Comparison of ENCODE assay signal across 9 mouse cellular contexts in the genomic region with DNA sequence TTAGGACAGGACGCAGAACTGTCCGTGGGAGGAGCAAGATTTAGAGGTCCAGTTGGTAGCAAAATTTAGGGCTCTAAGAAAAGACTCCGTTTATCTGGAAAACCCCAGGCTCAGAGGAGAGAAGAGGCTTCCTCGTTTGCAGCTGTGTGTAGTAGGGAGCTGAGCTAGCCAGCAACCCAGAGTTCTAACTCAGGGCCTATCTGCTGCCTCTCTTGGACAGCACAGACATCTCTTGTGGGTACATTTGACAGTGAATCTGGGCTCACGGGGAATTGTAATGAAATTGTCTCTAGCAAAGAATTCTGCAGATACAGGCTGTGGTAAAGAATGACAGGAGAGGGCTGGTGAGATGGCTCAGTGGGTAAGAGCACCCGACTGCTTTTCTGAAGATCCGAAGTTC. TPM values are rescaled to one million over a fixed set of nuclear protein-coding genes. Genes with fewer than 3 reads are reported as not detected.
DNase-seq lines count a peak whose midpoint lies in the region; ATAC-seq lines count a peak whose summit lies in the region.
"Had no signal": no experiment of that assay in that cellular context is flagged by ENCODE, and none has a peak within 500 bp of the region (broad histone marks: within the 10 kb centered on the region; RNA-seq: fewer than 3 reads in every experiment).

No protein-coding gene starts in this region.

- ATAC-seq in kidney, embryonic 14.5 days (ENCODE audit: low FRiP score, low TSS enrichment): no peak; the same call in 1 of the 2 replicates
- no peak for ATAC-seq in hindbrain, embryonic 16.5 days
- no peak; the same call in 1 of the 2 replicates for ATAC-seq in midbrain, embryonic 16.5 days

- H3K4me2 ChIP-seq in kidney, embryonic 14.5 days (replicated peaks; ENCODE audit: low read depth, low read length): peak overlapping the region; percentile 89
- H3K4me2 ChIP-seq in hindbrain, embryonic 16.5 days (ENCODE audit: low read length): peak overlapping the region; percentile 83
- peak overlapping the region; percentile 87 for H3K4me2 ChIP-seq in midbrain, embryonic 16.5 days (ENCODE audit: low read length)

- intact Hi-C loops in left cerebral cortex, postnatal 10 days (cut with DNase I): no loop called here

- H3K4me1 ChIP-seq in kidney, embryonic 14.5 days (ENCODE audit: control insufficient read depth, insufficient read depth, low read length): 0 out of 2 replicates have a peak, but pooled peaks cover 6% of the 10 kb centered on the region
- H3K4me1 ChIP-seq in embryonic facial prominence, embryonic 10.5 days: peaks cover 30% of the 10 kb centered on the region
- peaks cover 12% of the 10 kb centered on the region for H3K4me1 ChIP-seq in hindbrain, embryonic 16.5 days (ENCODE audit: control insufficient read depth, insufficient read depth, low read depth, low read length)
- peaks cover 10% of the 10 kb centered on the region; the same call in 1 of the 2 replicates for H3K4me1 ChIP-seq in midbrain, embryonic 16.5 days (ENCODE audit: control insufficient read depth, insufficient read depth, low read length)

- no peak overlapping the region for H3K27ac ChIP-seq in kidney, embryonic 14.5 days (ENCODE audit: low read depth, low read length)
- peak overlapping the region; percentile 78 for H3K27ac ChIP-seq in embryonic facial prominence, embryonic 10.5 days (replicated peaks)
- no peak overlapping the region for H3K27ac ChIP-seq in hindbrain, embryonic 16.5 days (ENCODE audit: low read depth, low read length)
- no peak overlapping the region for H3K27ac ChIP-seq in midbrain, embryonic 16.5 days (ENCODE audit: low read length)

- 26% methylated on average over 7 of the region's 7 CpGs for WGBS in kidney, embryonic 14.5 days
- WGBS in embryonic facial prominence, embryonic 10.5 days: 26% methylated on average over 7 of the region's 7 CpGs
- WGBS in hindbrain, embryonic 16.5 days: 33% methylated on average over 7 of the region's 7 CpGs
- WGBS in midbrain, embryonic 16.5 days: 18% methylated on average over 7 of the region's 7 CpGs

- H3K9ac ChIP-seq in kidney, embryonic 14.5 days (ENCODE audit: low read depth, low read length): peak overlapping the region; percentile 62; the same call in 1 of the 2 replicates
- peak overlapping the region; percentile 73 for H3K9ac ChIP-seq in hindbrain, embryonic 16.5 days (ENCODE audit: low read depth, low read length)
- H3K9ac ChIP-seq in midbrain, embryonic 16.5 days (ENCODE audit: low read depth, low read length): peak overlapping the region; percentile 72

- no peak for DNase-seq in kidney, postnatal 14 days
- DNase-seq in embryonic facial prominence, embryonic 10.5 days (ENCODE audit: low spot score): no peak
- no peak for DNase-seq in left cerebral cortex, postnatal 10 days (ENCODE audit: extremely low spot score in 1 of 2, low spot score in 2 of 2)
- DNase-seq in natural killer cell, adult 2 months (ENCODE audit: low spot score in 2 of 2): no peak
- no peak for DNase-seq in adrenal gland, adult 18-20 months (ENCODE audit: low spot score in 2 of 2)

- no peaks in the 10 kb centered on the region for H3K36me3 ChIP-seq in kidney, embryonic 14.5 days (ENCODE audit: control insufficient read depth, insufficient read depth, low read length)
- no peaks in the 10 kb centered on the region for H3K36me3 ChIP-seq in embryonic facial prominence, embryonic 10.5 days (replicated peaks)
- no peaks in the 10 kb centered on the region for H3K36me3 ChIP-seq in hindbrain, embryonic 16.5 days (ENCODE audit: control insufficient read depth, insufficient read depth, low read length)
- H3K36me3 ChIP-seq in midbrain, embryonic 16.5 days (ENCODE audit: control insufficient read depth, insufficient read depth, low read length): no peaks in the 10 kb centered on the region

- peaks cover 3% of the 10 kb centered on the region; the same call in 1 of the 2 replicates for H3K27me3 ChIP-seq in kidney, embryonic 14.5 days (ENCODE audit: control insufficient read depth, insufficient read depth, low read length)
- peaks cover 40% of the 10 kb centered on the region for H3K27me3 ChIP-seq in embryonic facial prominence, embryonic 10.5 days (replicated peaks; ENCODE audit: low read depth, poor library complexity, severe bottlenecking)
- H3K27me3 ChIP-seq in hindbrain, embryonic 16.5 days (replicated peaks; ENCODE audit: control insufficient read depth, insufficient read depth, low read length): 0 out of 2 replicates have a peak, but pooled peaks cover 2% of the 10 kb centered on the region
- H3K27me3 ChIP-seq in midbrain, embryonic 16.5 days (ENCODE audit: control insufficient read depth, insufficient read depth, low read depth, low read length): peaks cover 6% of the 10 kb centered on the region; the same call in 1 of the 2 replicates
- H3K27me3 ChIP-seq: Patski had no signal

- no peaks in the 10 kb centered on the region for H3K9me3 ChIP-seq in kidney, embryonic 14.5 days (ENCODE audit: control insufficient read depth, low read length)
- no peaks in the 10 kb centered on the region for H3K9me3 ChIP-seq in embryonic facial prominence, embryonic 10.5 days
- no peaks in the 10 kb centered on the region for H3K9me3 ChIP-seq in hindbrain, embryonic 16.5 days (ENCODE audit: control insufficient read depth, low read length)
- H3K9me3 ChIP-seq in midbrain, embryonic 16.5 days (replicated peaks; ENCODE audit: control insufficient read depth, low read length, poor library complexity, severe bottlenecking): no peaks in the 10 kb centered on the region

- peak overlapping the region; percentile 65 for H3K4me3 ChIP-seq in kidney, embryonic 14.5 days (ENCODE audit: low read length)
- peak overlapping the region; percentile 83 for H3K4me3 ChIP-seq in embryonic facial prominence, embryonic 10.5 days
- peak overlapping the region; percentile 72 for H3K4me3 ChIP-seq in hindbrain, embryonic 16.5 days (ENCODE audit: low read length)
- H3K4me3 ChIP-seq in midbrain, embryonic 16.5 days (ENCODE audit: low read depth, low read length): peak overlapping the region; percentile 65

RNA-seq across cellular contexts. Expression of a gene that starts 0.6 kb away (rescaled TPM):
- 7.6 and 10.5 TPM in 2 replicates for polyA plus RNA-seq in kidney, embryonic 14.5 days (2014; fragmentation: Nextera tagmentation; extraction: Ambion mirVana)
- 13.1 and 15.1 TPM in 2 replicates for polyA plus RNA-seq in embryonic facial prominence, embryonic 10.5 days (2016; fragmentation: Nextera tagmentation; extraction: Ambion mirVana)
- polyA plus RNA-seq in hindbrain, embryonic 16.5 days (2015; fragmentation: Nextera tagmentation; extraction: Ambion mirVana): 33.5 and 34.0 TPM in 2 replicates
- 29.3 and 36.3 TPM in 2 replicates for polyA plus RNA-seq in midbrain, embryonic 16.5 days (2015; fragmentation: Nextera tagmentation; extraction: Ambion mirVana)
- total RNA-seq in left cerebral cortex, postnatal 10 days (2021): 10 to 100 TPM; 52.1 to 52.4 TPM
- 10 to 100 TPM; 26.7 to 30.9 TPM for total RNA-seq in adrenal gland, adult 18-20 months (2021)

RNA-seq across cellular contexts. Expression of a gene that starts 14.2 kb away (rescaled TPM):
- 49.5 and 59.6 TPM in 2 replicates for polyA plus RNA-seq in kidney, embryonic 14.5 days (2014; fragmentation: Nextera tagmentation; extraction: Ambion mirVana)
- 12.3 and 15.4 TPM in 2 replicates for polyA plus RNA-seq in embryonic facial prominence, embryonic 10.5 days (2016; fragmentation: Nextera tagmentation; extraction: Ambion mirVana)
- 11.9 and 13.8 TPM in 2 replicates for polyA plus RNA-seq in hindbrain, embryonic 16.5 days (2015; fragmentation: Nextera tagmentation; extraction: Ambion mirVana)
- polyA plus RNA-seq in midbrain, embryonic 16.5 days (2015; fragmentation: Nextera tagmentation; extraction: Ambion mirVana): 6.7 and 8.3 TPM in 2 replicates
- 10 to 100 TPM; 16.2 to 18.7 TPM for total RNA-seq in left cerebral cortex, postnatal 10 days (2021)
- total RNA-seq in adrenal gland, adult 18-20 months (2021): 10 to 100 TPM; 38.1 to 90.0 TPM

RNA-seq across cellular contexts. Expression of a gene that starts 45.2 kb away (rescaled TPM):
- 70.9 and 92.5 TPM in 2 replicates for polyA plus RNA-seq in kidney, embryonic 14.5 days (2014; fragmentation: Nextera tagmentation; extraction: Ambion mirVana)
- 15.4 and 17.4 TPM in 2 replicates for polyA plus RNA-seq in embryonic facial prominence, embryonic 10.5 days (2016; fragmentation: Nextera tagmentation; extraction: Ambion mirVana)
- 12.8 and 13.8 TPM in 2 replicates for polyA plus RNA-seq in hindbrain, embryonic 16.5 days (2015; fragmentation: Nextera tagmentation; extraction: Ambion mirVana)
- polyA plus RNA-seq in midbrain, embryonic 16.5 days (2015; fragmentation: Nextera tagmentation; extraction: Ambion mirVana): 8.8 and 11.4 TPM in 2 replicates
- 10 to 100 TPM; 16.1 to 17.8 TPM for total RNA-seq in left cerebral cortex, postnatal 10 days (2021)
- total RNA-seq in adrenal gland, adult 18-20 months (2021): 10 to 100 TPM; 24.9 to 39.1 TPM
